Mouse (Mus musculus) spleen, postnatal 14 days (tissue): ENCODE measurements around the gene Vmn2r104.

Experiments
- DNase-seq, 2 experiments: peaks; one replicate each; pipeline ENCODE4 v3.0.0; 2021 to 2022; ENCODE audit warnings: low spot score in 2 of 2

Gene Vmn2r104

DNA sequence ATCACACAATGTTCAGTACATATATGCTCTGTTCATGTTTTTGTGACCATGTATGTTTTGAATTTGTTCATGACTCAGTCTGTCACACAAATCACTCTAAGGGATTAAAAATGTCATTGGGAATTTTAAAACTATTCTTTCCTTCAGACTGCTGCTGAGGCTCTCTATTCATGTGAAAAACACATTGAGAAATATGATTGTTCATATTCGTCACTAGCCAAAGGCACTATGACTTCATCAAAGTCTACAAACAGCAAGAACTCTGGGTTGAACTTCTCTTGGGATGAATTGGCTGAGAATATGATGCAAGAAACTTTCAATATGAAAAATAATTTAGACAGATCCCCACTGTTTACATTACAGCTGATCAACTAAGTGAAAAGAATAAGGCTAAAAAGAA is at the start of gene Vmn2r104:
TSS of gene Vmn2r104 (minus strand) at position 101 of the 400 bp plus-strand sequence.
- no peak for DNase-seq

DNA sequence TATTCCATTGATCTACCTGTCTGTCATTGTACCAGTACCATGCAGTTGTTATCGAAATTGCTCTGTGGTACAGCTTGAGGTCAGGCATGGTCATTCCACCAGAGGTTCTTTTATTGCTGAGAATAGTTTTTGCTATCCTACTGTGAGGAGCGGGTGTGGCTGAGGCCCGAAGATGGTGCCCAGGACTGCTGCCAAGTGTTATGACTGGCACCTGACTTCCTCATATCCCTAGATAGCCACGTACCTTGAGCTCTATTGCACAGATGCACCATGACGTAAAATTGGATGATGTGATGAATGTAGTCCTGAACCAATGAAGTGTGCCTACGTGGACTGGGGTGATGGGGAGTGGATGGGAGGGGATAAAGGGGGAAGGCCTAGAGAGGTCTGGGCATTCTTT is 26.0 kb upstream of the Vmn2r104 start:
- DNase-seq: no peak

DNA sequence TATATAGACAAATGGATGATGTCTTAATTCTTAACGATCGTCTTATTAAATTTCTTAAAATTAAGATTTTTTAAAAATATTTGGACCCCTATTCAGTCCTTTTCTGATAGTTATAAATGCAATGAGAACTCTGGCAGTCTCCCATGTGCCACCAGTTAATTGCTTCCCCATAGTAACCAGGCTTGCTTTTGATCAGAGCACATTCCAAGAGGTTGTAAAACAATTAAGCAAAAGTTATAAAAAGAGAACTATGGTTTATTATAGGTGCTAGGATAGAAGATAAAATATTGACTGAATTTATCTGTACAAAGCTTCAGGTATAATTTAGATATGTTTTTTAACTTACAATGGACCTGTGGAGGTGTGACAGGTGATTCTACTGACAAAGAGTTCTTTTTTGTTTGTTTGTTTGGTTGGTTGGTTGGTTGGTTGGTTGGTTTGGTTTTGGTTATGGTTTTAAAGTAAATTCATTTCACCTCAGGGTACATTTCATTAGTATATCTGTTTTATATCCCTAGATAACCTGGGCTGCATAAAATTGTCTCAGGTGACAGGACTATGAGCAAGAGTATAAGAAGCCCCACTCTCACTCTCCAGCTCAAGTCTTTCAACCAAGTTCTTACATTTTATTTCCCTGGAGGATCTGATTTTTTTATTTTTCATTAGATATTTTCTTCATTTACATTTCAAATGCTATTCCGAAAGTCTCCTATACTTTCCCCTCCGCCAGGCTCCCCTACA is 23.7 kb upstream of the Vmn2r104 start:
- DNase-seq: no peak
